Mouse (Mus musculus): ENCODE data around the gene Lamb2.

The Lamb2 gene

DNA sequence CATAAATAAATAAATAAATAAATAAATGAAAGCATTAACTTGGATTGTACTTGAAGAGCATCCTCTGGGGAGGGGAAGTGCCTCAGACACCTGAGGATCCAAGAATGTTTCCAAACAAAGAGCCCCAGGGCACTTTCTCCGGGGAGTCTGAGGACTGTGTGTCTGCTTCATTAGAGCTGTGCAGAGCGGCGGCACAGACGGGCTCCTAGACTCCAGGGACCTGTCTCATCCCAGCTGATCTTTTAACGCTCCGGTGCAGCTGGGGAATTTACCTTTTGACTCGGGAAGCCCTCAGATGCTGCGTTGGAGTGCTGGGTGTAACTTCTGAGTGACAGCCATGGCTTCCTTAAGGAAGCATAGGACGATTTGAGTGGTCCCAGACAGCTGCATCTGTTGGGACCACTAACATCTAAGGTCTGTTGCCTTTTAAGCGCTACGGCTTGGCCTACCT lies 18.3 kb upstream of the Lamb2 start, which contains the start of gene Klhdc8b:
Gene Klhdc8b (minus strand): TSS at position 401 of the 451 bp plus-strand sequence.
- no peak for DNase-seq (ENCODE audit: extremely low spot score)

DNA sequence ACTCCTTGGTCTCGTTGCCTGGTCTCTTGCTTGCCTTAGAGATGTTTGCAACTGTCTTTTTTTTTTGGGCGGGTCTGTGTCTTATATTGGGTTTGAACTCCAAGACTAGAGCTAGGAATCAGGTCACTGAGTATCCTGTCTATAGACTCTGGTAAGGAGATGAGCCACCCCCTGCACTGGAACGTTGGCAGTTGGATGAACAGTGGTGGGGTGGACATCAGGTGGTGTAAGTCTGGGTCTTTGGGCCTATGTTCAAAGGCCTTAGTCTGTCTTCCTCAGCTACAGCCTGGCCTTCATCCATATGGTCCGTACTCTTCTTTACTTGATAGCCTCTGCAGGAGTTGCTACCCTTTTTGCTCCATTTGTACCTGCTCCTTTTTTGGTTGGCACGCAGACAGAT lies 17.9 kb upstream of the Lamb2 start:
- no peak for DNase-seq (ENCODE audit: extremely low spot score)

DNA sequence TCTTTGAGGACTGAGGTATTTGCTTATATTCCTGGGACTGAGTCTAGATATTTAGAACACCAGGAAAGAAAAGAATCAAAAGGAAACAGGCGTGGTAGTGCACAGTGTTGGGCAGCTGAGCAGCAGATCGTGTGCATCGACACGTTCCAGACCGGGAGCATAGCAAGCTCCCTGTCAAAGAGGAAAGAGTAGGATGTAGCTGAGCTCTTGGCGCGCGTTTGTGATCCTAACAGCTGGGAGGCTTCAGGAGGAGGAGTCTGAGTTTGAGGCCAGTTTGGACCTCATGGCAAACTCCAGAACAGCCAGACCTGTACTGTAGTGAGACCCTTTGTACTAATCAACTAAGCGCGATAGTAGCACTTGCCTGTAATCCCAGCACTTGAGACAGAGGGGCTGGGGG lies 17.3 kb upstream of the Lamb2 start:
- DNase-seq (ENCODE audit: extremely low spot score), result no peak

DNA sequence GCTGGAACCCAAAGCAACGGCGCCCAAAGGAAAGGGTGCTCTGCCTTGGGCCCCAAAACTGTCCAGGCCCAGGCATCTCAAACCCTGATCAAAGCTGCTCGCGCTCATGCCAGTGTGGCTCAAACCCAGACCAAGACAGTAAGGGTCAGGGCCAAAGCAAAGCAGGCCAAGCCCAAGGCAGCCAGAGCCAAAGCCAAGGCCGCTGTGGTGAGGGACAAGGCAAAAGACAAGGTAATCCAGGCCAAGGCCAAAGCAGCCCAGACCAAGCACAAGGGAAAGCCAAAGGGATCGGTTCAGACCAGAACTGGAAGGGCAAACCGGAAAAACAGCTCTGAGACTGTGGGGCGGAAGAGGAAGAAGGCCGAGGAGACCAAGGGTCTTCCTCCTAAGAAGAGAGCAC lies 15.8 kb upstream of the Lamb2 start:
- no peak for DNase-seq (ENCODE audit: extremely low spot score)

DNA sequence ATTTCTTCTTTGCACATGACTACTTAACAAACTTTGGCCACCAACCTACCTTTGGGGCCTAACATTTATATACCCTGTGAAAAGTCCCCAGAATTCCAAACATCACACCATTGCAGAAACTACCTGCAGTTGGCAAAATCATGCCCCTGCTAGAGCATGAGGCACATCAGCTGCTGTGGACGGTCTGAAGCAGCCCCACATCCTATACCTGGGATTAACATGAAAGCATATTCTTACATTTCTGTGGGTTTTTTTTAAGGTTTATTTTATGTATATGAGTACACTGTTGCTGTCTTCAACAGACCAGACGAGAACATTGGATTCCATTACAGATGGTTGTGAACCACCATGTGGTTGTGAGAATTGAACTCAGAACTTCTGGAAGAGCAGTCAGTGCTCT lies 13.3 kb upstream of the Lamb2 start:
- DNase-seq (ENCODE audit: extremely low spot score), result no peak

DNA sequence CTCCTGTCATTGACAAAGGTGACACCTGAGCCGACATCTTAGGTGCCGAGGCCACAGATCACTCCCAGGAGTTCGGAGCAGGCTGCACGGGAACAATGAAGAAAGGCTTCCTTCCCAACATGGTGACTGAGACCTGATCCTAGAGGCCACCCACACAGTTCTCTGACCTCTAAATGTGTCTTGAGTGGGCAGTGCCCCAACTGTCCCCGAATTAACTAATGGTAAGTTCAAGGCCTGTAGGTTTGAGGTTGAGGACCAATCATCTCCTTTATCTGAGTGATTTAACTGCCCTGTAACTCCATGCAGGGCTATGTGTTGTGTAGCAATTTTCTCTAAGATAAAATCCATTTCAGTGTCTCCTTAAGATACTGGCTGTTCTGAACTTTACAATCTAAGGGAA lies 10.1 kb upstream of the Lamb2 start:
- no peak for DNase-seq (ENCODE audit: extremely low spot score)

DNA sequence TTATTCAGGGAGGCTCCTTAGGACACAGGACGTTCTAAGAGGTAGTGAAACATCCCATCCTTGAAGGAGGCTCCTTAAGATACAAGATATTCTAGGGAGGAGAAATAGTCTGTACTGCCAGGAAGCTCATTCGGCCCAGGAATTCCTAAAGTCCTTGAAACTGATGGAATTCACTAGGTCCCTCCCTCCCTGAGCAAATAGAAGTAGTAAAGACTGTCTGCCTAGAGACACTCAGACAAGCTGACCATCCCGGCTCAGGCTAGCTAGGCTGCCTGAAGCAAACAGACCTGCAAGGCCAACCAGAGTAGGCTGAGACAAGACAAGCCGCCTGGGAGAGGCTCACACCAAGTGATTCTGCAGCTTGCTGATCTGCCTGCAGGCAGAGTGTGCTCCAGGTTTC lies 9.7 kb upstream of the Lamb2 start:
- no peak for DNase-seq (ENCODE audit: extremely low spot score)

DNA sequence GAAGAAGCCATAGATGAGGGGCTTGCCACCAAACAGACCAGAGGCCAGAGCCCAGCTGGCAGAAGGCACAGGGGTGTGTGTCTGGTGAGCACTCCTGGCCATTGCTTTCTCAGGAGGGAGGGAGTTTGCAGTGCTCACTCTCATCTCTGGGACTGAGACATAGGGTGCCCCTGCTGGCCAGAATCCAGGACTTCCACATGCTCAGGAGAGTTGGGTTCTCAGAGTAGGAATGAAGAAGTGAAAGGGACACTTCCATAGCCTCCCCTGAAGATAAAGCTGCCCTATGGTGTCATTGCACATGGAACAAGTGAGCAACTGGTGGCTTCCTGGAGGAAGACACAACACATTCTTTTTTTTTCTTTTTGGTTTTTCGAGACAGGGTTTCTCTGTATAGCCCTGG lies 5.0 kb upstream of the Lamb2 start:
- DNase-seq (ENCODE audit: extremely low spot score), result no peak

DNA sequence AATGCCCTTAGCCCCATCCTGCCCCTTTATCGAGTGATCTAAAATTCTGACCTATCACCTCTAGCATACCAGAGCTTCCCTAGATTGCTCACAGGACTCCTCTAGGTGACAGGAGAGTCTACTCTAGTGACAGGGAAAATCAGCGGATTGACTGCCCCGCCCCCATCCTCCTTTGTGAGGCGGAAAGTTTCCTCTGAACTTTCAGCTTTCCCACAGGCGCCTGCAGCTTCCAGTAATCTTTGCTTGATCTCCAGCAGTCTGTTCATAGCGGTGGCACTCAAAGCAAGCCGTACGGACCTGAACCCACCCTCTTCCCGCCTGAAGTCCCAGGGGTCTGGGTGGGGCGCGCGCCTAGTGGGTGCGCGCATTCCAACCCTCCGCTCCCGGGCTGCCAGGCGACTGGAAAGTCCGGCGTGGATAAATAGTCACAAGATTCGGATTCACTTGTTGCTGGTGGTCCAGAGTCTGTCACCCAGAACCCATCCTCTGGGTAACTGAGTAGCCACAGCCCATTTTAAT lies 839 bp upstream of the Lamb2 start:
- DNase-seq (ENCODE audit: extremely low spot score), result peak; percentile 89

DNA sequence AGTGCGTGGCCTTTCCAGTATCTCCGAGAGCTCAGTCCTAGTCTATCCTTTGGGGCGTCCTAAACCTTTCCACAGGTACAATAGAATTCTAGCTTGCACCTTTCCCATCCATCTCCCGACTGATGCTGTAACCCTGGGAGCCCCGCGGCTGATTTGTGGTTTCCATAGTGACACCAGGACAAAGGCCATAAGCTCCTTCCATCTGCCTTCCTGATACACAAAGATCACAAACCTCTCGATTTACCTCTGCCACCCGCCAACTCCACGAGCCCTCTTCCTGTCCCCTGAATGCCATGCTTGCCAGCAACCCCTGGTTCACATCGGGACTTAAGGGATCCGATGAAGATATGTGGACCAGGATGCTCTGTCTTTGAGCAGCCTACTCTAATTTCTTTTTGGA lies 295 bp upstream of the Lamb2 start:
- DNase-seq (ENCODE audit: extremely low spot score), result no peak

DNA sequence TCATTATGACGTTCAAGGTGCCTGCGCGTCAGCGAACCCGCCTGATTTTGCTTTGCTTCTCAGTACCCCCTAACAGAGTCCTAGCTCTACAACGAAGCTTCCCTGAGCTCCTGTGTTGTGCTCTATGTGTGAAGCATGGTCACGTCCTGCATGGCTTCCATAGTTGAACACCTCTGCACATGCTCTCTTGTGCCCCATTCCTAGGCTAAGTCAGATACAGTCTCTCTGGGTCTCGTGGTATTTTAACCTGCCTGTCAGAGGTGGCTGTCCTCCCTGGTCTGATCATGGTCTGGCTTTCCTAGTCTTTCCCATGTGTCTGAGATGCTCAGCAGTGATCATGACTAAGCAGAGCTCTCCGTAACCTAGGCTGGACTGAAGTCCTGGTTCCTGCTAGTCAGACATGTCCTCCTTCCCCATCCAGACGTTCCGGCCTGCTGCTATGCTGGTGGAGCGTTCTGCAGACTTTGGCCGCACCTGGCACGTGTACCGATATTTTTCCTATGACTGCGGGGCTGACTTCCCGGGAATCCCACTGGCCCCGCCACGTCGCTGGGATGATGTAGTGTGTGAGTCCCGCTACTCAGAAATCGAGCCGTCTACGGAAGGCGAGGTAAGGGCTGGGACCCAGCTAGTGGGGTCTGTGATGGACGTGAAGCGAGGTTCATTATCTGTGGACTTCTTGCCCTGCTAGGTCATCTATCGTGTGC lies 1.4 kb downstream of the Lamb2 start:
- DNase-seq (ENCODE audit: extremely low spot score), result no peak

DNA sequence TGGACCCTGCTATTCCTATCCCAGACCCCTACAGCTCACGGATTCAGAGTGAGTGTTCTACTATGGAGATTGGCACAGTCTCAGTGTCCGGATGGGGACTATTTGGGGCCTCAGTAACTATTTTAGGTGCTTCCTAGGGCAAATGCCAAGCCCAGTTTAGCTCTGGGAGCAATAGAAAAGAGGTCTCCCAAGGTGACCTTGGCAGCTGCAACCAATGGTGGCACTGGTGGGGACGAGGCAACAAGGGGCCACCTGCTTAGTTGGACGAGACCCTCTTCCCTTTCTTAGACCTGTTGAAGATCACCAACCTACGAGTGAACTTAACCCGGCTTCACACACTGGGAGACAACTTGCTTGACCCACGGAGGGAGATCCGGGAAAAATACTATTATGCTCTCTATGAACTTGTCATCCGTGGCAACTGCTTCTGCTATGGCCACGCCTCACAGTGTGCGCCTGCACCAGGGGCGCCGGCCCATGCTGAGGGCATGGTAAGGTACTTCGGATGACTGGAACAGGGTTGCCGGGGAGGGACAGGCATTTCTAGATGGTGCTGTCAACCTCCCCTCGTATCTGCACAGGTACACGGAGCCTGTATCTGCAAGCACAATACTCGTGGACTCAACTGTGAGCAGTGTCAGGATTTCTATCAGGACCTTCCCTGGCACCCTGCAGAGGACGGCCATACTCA lies 2.1 kb downstream of the Lamb2 start:
- DNase-seq (ENCODE audit: extremely low spot score), result no peak

DNA sequence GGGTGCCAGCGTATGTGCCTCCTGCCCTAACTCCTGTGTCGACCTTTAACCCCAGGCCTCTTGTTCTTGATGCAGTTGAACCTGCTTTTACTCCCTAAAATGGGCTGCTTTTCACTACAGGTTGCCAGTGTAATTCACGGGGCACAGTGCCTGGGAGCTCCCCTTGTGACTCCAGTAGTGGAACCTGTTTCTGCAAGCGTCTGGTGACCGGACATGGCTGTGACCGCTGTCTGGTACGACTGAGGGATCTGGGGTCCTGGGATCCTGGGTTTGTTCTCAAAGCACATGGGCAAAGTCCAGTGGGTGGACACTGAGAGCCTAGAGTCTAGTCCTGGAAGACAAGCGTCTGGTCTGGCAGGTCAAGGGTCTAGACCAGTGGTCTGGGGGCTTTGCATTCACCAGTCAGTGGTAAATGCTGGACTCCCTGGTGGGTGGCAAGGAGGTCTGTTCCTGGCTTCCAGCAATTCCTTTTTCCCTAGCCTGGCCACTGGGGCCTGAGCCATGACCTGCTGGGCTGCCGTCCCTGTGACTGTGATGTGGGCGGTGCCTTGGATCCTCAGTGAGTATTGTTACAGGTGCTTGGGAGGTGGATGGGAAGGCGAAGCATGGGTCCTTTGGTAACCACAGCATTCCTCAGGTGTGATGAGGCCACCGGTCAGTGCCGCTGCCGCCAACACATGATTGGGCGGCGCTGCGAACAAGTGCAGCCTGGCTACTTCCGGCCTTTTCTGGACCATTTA lies 3.7 kb downstream of the Lamb2 start:
- no peak for DNase-seq (ENCODE audit: extremely low spot score)

DNA sequence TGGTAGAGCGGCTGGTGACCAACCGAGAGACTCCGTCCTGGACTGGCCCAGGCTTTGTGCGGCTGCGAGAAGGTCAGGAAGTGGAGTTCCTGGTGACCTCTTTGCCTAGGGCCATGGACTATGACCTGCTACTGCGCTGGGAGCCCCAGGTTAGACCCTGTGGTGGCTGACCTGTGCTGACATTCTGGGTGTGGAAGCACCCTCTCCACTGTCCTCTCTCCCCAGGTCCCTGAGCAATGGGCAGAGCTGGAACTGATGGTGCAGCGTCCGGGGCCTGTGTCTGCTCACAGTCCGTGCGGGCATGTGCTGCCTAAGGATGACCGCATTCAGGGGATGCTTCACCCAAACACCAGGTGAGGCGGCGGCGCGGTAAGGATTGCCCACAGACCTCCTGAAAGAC lies 4.5 kb downstream of the Lamb2 start:
- DNase-seq (ENCODE audit: extremely low spot score), result no peak

DNA sequence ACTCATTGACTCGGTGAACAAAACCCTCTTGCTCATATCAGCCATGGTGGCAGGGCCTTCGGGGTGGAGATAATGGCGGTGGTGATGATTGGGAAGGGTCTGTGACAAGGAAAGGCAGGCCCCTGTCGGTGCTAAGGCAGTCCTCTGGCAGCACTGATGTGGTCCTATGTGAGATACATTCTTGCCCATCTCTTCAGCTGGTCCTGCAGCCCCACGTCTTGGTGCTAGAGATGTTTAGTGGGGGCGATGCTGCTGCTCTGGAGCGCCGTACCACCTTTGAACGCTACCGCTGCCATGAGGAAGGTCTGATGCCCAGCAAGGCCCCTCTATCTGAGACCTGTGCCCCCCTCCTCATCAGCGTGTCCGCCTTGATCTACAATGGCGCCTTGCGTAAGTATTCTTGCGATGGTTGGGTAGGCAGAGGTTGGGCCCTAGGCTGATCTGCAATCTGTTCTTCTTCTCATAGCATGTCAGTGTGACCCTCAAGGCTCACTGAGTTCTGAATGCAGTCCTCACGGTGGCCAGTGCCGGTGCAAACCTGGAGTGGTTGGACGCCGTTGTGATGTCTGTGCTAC lies 5.9 kb downstream of the Lamb2 start:
- DNase-seq (ENCODE audit: extremely low spot score), result no peak

DNA sequence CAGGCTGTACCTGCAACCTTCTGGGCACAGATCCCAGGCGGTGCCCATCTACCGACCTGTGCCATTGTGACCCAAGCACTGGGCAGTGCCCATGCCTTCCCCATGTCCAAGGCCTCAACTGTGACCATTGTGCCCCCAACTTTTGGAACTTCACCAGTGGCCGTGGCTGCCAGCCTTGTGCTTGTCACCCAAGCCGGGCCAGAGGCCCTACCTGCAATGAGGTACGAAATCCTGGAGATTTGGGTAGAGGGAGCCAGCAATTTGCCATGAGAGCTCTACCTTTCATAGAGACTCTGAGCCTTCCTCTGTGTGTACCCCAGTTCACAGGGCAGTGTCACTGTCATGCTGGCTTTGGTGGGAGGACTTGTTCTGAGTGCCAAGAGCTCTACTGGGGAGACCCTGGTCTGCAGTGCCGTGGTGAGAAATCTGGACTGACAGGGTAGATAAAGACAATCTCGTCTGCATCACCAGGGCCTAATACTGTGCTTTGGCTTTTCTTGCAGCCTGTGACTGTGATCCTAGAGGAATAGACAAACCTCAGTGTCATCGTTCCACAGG lies 7.5 kb downstream of the Lamb2 start:
- DNase-seq (ENCODE audit: extremely low spot score), result no peak

DNA sequence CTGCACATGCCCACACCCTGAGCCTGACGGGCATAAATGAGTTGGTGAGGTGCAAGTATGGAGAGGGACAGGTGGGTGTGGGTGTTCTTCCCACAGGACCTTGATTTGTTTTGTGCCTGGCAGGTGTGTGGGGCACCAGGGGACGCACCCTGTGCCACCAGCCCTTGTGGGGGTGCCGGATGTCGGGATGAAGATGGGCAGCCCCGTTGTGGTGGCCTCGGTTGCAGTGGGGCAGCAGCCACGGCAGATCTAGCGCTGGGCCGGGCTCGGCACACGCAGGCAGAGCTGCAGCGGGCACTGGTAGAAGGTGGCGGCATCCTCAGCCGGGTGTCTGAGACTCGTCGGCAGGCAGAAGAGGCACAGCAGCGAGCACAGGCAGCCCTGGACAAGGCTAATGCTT lies 8.9 kb downstream of the Lamb2 start:
- no peak for DNase-seq (ENCODE audit: extremely low spot score)

DNA sequence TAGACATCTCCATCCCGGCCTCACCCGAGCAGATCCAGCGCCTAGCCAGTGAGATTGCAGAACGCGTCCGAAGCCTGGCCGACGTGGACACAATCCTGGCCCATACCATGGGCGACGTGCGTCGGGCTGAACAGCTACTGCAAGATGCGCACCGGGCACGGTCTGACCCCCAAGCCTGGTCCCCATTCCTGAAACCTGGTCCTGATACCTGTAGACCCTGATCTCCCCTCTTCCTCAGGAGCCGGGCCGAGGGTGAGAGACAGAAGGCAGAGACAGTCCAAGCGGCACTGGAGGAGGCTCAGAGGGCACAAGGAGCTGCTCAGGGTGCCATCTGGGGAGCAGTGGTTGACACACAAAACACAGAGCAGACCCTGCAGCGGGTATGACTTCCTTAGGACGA lies 9.7 kb downstream of the Lamb2 start:
- no peak for DNase-seq (ENCODE audit: extremely low spot score)

DNA sequence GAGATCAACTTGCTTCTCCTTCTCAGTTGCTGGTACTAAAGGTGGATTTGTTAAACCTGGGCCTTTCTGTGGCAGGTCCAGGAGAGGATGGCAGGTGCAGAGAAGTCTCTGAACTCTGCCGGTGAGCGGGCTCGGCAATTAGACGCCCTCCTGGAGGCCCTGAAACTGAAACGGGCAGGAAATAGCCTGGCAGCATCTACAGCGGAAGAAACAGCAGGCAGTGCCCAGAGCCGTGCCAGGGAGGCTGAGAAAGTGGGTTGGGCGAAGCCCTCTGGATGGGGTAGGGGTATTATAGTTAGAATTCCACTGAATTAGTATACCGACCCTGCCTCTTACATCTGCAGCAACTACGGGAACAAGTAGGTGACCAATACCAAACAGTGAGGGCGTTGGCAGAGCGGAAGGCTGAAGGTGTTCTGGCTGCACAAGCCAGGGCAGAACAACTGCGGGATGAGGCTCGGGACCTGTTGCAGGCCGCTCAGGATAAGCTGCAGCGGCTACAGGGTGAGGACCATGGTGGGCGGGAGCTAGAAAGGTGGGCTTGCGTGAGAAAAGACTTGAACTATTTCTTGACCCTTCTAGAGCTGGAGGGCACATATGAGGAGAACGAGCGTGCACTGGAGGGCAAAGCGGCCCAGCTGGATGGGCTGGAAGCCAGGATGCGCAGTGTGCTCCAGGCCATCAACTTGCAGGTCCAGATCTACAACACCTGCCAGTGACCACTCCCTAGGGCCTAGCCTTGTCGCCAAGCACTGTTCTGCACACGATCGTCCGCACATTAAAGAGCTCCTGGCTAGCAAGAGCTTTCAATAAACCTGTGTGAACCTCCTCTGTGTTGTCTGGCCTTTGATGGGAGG lies 10.4 kb downstream of the Lamb2 start:
- no peak for DNase-seq (ENCODE audit: extremely low spot score)

DNA sequence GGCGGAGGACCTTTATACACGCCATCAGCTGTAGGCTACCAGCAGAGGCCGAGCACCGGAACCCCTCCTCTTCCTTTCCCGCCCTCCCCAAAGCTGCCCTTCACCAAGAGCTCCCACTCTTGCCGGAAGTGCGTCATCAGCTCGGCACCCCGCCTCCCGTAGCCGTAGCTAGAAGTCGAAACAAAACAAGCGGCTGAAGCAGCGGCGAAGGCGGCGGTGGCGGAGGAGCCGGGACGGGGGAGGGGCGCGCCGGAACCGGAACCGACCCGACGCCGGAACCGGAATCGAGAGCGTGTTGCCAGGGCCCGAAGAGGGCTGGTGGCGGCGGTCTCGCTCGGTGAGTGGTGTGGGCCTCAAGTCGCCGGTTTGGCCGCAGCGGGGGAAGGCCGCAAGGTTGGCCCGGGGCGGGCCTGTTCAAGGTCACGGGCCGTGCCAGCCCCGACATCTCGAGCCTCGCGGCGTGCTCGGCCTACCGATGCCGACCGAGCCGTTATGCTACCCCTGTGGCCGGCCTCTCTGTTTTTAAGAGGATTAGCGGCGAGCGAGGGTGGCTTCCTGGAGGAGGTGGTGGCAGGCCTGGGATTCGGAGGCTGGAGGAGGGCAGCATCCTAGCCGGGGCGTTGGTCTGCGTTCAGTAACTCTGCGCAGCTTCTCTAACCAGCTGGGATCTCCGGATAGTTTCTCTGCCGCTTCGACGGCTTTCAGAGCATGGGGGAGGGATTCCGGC lies 11.2 kb downstream of the Lamb2 start, which contains the start of gene Usp19:
Gene Usp19 (plus strand): TSS at position 44 of the 727 bp plus-strand sequence.
- DNase-seq (ENCODE audit: extremely low spot score), result peak; percentile 94

Data from embryo, embryonic 9.5 days (tissue).